Mouse (Mus musculus): ENCODE measurements at regions not wholly inside any gene's neighbourhood (a gene's known extent, or its start where the extent isn't known, plus 50 kb on each side); places are given as distances from the start of the nearest gene placed in this dataset.

- TF ChIP-seq CTCF (IDR thresholded peaks at IDR 0.05; ENCODE audit: borderline replicate concordance, control insufficient read depth, extremely low read depth, insufficient read depth, low read length, poor library complexity) (no peak), POLR2A (IDR thresholded peaks at IDR 0.05; ENCODE audit: control insufficient read depth, extremely low read depth, insufficient read depth, low read length, poor library complexity) (no peak)
Observed at GRCm38 (mm10) chr19:27021930-27022329, 136.2 kb downstream of the Gm815 start.

Measured in thymus, adult 2 months (tissue).